Mouse (Mus musculus) CD4-positive naive resting alpha-beta T cell, adult 76 days (primary cell): ENCODE data around the gene Stxbp1. TPM values are rescaled to one million over a fixed set of nuclear protein-coding genes. Genes with fewer than 3 reads are reported as not detected.

Experiments
- total RNA-seq: library from RNA; stranded (reverse); gene quantifications from one replicate; pipeline ENCODE4 v1.2.4, GENCODE M21; 2023

Stxbp1 gene
- total RNA-seq = 1.3 TPM

GRCm38 (mm10) chr2:32846805-32847467 is at the start of gene Stxbp1:
Stxbp1 (minus strand) TSS chr2:32847245.

GRCm38 (mm10) chr2:32875675-32876489 is 28.8 kb upstream of the Stxbp1 start, which contains the start of gene Fam129b:
Fam129b (plus strand) TSS chr2:32876114.

GRCm38 (mm10) chr2:32784048-32784681 is 62.9 kb downstream of the Stxbp1 start, which contains the start of gene Cfap157:
Cfap157 (minus strand) TSS chr2:32784428.

GRCm38 (mm10) chr2:32775359-32776074 is 71.5 kb downstream of the Stxbp1 start, which contains the start of the genes Ttc16 and Ptrh1:
Ttc16 (minus strand) TSS chr2:32775633.
Ptrh1 (plus strand) TSS chr2:32775786.

GRCm38 (mm10) chr2:32757056-32757845 is 89.8 kb downstream of the Stxbp1 start, which contains the start of gene Tor2a:
Tor2a (plus strand) TSS chr2:32757234.

GRCm38 (mm10) chr2:32740916-32741272 is 106.2 kb downstream of the Stxbp1 start, which contains the start of gene 6330409D20Rik:
6330409D20Rik (minus strand) TSS chr2:32741016.

Other genes starting within 250 kb of the Stxbp1 start
- gene St6galnac6, start 247.5 kb downstream of the Stxbp1 start, total RNA-seq = 4.1 TPM
- not detected for gene Ak1, start 225.5 kb downstream of the Stxbp1 start, total RNA-seq
- gene Eng, start 200.7 kb downstream of the Stxbp1 start, total RNA-seq = 3.4 TPM
- 26.7 TPM for gene Fpgs, start 143.1 kb downstream of the Stxbp1 start, total RNA-seq
- gene Cdk9, start 134.2 kb downstream of the Stxbp1 start, total RNA-seq = 92.9 TPM
- 81.0 TPM for gene Sh2d3c, start 126.2 kb downstream of the Stxbp1 start, total RNA-seq
- gene 6330409D20Rik, start 106.2 kb downstream of the Stxbp1 start, total RNA-seq = not detected
- gene Tor2a, start 90.0 kb downstream of the Stxbp1 start, total RNA-seq = 26.4 TPM
- 0.21 TPM for gene Ttc16, start 71.6 kb downstream of the Stxbp1 start, total RNA-seq
- 3.8 TPM for gene Ptrh1, start 71.5 kb downstream of the Stxbp1 start, total RNA-seq
- gene Cfap157, start 62.8 kb downstream of the Stxbp1 start, total RNA-seq = not detected
- 0.67 TPM for gene Fam129b, start 28.9 kb upstream of the Stxbp1 start, total RNA-seq
- gene Rpl12, start 114.3 kb upstream of the Stxbp1 start, total RNA-seq = 1,193 TPM
- gene Lrsam1, start 114.4 kb upstream of the Stxbp1 start, total RNA-seq = 13.2 TPM
- gene Slc2a8, start 134.8 kb upstream of the Stxbp1 start, total RNA-seq = 5.8 TPM